Mouse (Mus musculus): Measurements from ENCODE around the gene Gm49776.

DNA sequence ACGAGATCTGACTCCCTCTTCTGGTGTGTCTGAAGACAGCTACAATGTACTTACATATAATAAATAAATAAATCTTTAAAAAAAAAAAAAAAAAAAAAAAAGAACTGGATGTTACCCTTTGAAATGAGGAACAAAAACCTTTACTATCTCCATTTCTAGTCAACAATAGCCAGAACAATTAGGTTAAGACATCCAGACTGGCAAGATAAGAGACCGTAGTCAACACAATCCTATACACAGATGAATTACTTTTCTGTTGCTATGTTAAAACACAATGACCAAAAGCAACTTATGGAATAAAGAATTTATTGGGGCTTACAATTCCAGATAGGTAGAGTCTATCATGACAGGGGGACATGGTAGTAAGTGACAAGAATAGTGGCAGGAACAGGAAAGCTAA is 6.9 kb upstream of the Gm49776 start:
- no peak for TF ChIP-seq CTCF (IDR thresholded peaks at IDR 0.05; ENCODE audit: control insufficient read depth, insufficient read depth, insufficient read length)
- TF ChIP-seq USF1 (IDR thresholded peaks at IDR 0.05; ENCODE audit: low read depth) = no peak
- TF ChIP-seq MYOD1 (IDR thresholded peaks at IDR 0.05; ENCODE audit: control insufficient read depth, insufficient read length, low read depth) = no peak
- TF ChIP-seq CEBPB (IDR thresholded peaks at IDR 0.05; ENCODE audit: low read depth) = no peak
- no peak for TF ChIP-seq MAX (IDR thresholded peaks at IDR 0.05)

Data from C2C12 (cell line).